Mouse (Mus musculus) limb, embryonic 15.5 days (tissue): Measurements from ENCODE around the gene Pklr. TPM values are rescaled to one million over a fixed set of nuclear protein-coding genes. Genes with fewer than 3 reads are reported as not detected.

ENCODE experiments used
- ATAC-seq: fragments of 200-750 bp; cut with Nextera tagmentation; 2 replicates; pipeline ENCODE4 v1.8.0; 2017; ENCODE audit warnings: low read depth, moderate TSS enrichment; ENCODE audit not compliant: insufficient number of reproducible peaks, low FRiP score, low TSS enrichment
- H3K27ac ChIP-seq: fragments of 300-500 bp; sonication (generic); 2 replicates; pipeline ENCODE4 v1.5.1; 2015; ENCODE audit warnings: moderate library complexity, mild to moderate bottlenecking, inconsistent platforms
- H3K27me3 ChIP-seq: fragments of 300-500 bp; sonication (generic); 2 replicates; pipeline ENCODE4 v1.6.1; 2015; ENCODE audit warnings: inconsistent platforms
- H3K36me3 ChIP-seq: fragments of 300-500 bp; sonication (generic); 2 replicates; pipeline ENCODE4 v1.6.1; 2015; ENCODE audit warnings: inconsistent platforms
- H3K4me1 ChIP-seq: fragments of 300-500 bp; sonication (generic); 2 replicates; pipeline ENCODE4 v1.6.1; 2015; ENCODE audit warnings: inconsistent platforms
- H3K4me2 ChIP-seq: fragments of 300-500 bp; sonication (generic); 2 replicates; pipeline ENCODE4 v1.6.1; 2015; ENCODE audit warnings: mild to moderate bottlenecking, inconsistent platforms
- H3K4me3 ChIP-seq: fragments of 300-500 bp; sonication (generic); 2 replicates; pipeline ENCODE4 v1.5.1; 2015; ENCODE audit warnings: mild to moderate bottlenecking, inconsistent platforms
- H3K9ac ChIP-seq: fragments of 300-500 bp; sonication (generic); 2 replicates; pipeline ENCODE4 v1.6.1; 2015; ENCODE audit warnings: inconsistent platforms
- H3K9me3 ChIP-seq: fragments of 300-500 bp; sonication (generic); 2 replicates; pipeline ENCODE4 v1.6.1; 2016; ENCODE audit warnings: inconsistent platforms
- WGBS: fragments of 180-500 bp; shearing (Covaris S2); methylation state at CpG from one replicate; pipeline ENCODE4 v1.1.7; 2015; 5-methylcytosine and 5-hydroxymethylcytosine counted together
- polyA plus RNA-seq: library from polyadenylated mRNA; unstranded; fragments of >200 nt; fragmentation: Nextera tagmentation; extraction: Ambion mirVana; gene quantifications from 2 replicates; pipeline ENCODE4 v1.2.1, GENCODE M21; 2015

The Pklr gene
- polyA plus RNA-seq, 1 experiment from 2014 or later, result 0.23 TPM

DNA sequence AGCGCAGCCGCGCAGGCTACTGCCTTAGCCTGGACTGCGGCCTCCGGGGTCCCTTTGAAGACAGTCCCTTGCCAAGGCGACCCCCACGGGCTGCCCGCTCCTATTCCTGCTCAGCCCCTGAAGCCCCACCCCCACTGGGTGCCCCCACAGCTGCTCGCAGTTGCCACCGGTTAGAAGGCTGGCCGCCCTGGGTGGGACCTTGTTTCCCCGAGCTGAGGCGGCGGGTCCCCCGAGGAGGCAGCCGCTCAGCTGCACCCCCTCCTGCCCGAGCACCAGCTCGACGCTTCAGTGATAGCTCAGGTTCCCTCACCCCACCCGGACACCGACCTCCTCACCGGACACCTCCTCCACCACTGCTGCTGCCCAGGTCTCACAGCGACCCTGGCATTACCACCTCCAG is 51.3 kb downstream of the Pklr start:
- ATAC-seq, result no peak
- Histone ChIP-seq H3K4me3 (no peak overlapping the region), H3K36me3 (peaks cover 29% of the 10 kb centered on the region), H3K27me3 (no peaks in the 10 kb centered on the region), H3K27ac (no peak overlapping the region), H3K4me1 (peaks cover 30% of the 10 kb centered on the region), H3K9me3 (no peaks in the 10 kb centered on the region), H3K4me2 (no peak overlapping the region), H3K9ac (no peak overlapping the region)
- WGBS, result 50% methylated on average over 23 of the region's 23 CpGs

DNA sequence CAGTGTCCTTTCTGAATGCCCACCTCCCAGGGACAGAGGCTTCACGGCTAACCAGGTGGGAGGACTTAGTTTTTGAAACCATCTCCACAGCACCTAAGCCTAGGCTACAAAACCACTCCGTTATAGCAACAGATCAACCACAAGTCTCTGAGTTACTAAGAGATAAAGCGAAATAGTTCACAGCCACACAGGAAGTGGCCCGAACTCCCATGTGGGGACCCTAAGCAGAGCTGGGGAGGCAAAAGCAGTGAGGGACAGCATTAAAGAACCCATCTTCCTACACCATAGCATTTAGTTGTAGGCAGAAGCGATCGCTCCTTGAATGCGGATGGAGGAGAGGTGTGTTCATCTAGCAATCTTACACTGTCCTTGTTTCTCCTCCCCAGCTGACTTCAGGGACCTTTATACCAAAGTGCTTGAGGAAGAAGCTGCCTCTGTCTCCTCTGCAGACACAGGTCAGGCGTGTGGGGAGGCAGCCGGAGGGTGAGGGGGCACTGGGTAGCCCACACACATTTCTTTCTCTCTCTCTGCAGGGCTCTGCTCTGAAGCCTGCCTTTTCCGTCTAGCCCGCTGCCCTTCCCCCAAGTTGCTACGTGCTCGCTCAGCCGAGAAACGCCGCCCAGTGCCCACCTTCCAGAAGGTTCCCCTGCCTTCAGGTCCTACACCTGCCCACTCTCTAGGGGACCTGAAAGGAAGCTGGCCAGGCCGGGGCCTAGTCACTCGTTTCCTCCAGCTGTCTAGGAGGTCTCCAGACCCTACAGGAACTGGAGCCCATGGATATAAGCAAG is 51.9 kb downstream of the Pklr start:
- H3K36me3 ChIP-seq, result peaks cover 26% of the 10 kb centered on the region
- H3K27ac ChIP-seq, result no peak overlapping the region
- ATAC-seq, result no peak
- H3K4me1 ChIP-seq, result peaks cover 26% of the 10 kb centered on the region
- H3K27me3 ChIP-seq, result no peaks in the 10 kb centered on the region
- 80% methylated on average over 18 of the region's 18 CpGs for WGBS
- H3K9me3 ChIP-seq, result no peaks in the 10 kb centered on the region
- 0 out of 2 replicates have a peak overlapping the region, but pooled peaks have one; percentile 5 for H3K9ac ChIP-seq
- no peak overlapping the region for H3K4me3 ChIP-seq
- H3K4me2 ChIP-seq, result no peak overlapping the region

DNA sequence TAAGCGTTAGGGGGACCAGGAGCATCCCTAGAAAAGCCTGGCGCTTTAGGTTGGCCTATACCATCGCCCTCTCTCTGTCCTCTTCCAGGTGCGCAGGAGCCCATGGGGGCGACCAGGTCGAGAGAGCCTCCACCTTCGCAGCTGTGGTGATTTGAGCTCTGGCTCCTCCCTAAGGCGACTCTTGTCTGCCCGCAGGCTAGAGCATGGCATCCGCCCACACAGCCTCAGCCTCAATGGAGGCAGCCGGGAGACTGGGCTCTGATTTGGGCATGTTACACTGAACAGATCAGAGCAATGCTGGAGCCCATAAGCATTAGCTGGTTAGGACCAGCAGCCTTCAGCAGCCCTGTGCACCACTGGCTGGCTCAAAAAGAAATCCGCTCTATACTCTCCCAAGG is 52.5 kb downstream of the Pklr start:
- H3K4me3 ChIP-seq, result no peak overlapping the region
- peaks cover 26% of the 10 kb centered on the region for H3K36me3 ChIP-seq
- H3K4me1 ChIP-seq, result peaks cover 23% of the 10 kb centered on the region
- ATAC-seq, result no peak
- no peaks in the 10 kb centered on the region for H3K27me3 ChIP-seq
- WGBS, result 68% methylated on average over 12 of the region's 12 CpGs
- H3K9me3 ChIP-seq, result no peaks in the 10 kb centered on the region
- no peak overlapping the region for H3K9ac ChIP-seq
- no peak overlapping the region for H3K4me2 ChIP-seq
- H3K27ac ChIP-seq, result no peak overlapping the region

DNA sequence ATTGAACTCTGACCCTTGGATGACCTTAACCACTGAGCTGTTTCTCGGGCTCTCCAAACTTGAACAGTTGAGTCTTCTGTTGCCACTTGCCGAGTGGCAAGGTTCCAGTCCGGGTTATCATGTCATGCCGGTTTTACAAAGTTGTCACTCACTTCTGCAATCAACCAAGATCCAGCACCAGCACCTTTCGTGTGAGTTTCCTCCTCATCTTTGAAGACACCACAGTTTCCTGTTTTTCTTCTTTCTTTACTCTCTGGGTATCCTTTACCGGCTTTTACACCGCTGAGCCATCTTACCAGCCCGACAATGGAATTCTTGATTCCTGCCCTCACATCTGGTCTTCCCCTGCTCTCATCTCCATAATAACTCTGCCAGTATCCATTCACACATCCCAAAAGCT is 54.5 kb downstream of the Pklr start:
- H3K9ac ChIP-seq, result no peak overlapping the region
- H3K36me3 ChIP-seq, result peaks cover 26% of the 10 kb centered on the region
- 75% methylated on average over 8 of the region's 8 CpGs for WGBS
- no peak overlapping the region for H3K4me3 ChIP-seq
- H3K27ac ChIP-seq, result no peak overlapping the region
- no peak overlapping the region for H3K4me2 ChIP-seq
- no peak for ATAC-seq
- H3K4me1 ChIP-seq, result peaks cover 4% of the 10 kb centered on the region
- H3K9me3 ChIP-seq, result no peaks in the 10 kb centered on the region
- no peaks in the 10 kb centered on the region for H3K27me3 ChIP-seq

DNA sequence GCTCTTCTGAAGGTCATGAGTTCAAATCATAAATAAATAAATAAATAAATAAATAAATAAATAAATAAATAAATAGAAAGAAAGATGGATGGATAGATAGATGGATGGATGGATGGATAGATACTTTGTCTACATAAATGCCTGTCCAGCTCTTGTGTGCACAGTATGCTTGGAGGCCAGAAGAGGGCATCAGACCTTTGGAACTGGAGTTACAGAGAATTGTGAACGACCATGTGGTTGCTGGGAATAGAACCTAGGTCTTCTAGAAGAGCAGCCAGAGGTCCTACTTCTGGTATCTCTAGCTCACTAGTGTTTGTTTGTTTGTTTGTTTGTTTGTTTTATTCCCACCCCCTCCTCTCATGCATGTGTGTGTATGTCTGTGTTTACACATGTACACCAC is 57.4 kb downstream of the Pklr start:
- 72% methylated on average over 1 of the region's 1 CpGs for WGBS
- H3K4me1 ChIP-seq, result peaks cover 10% of the 10 kb centered on the region
- H3K36me3 ChIP-seq, result peaks cover 7% of the 10 kb centered on the region
- H3K9me3 ChIP-seq, result no peaks in the 10 kb centered on the region
- H3K4me2 ChIP-seq, result no peak overlapping the region
- no peaks in the 10 kb centered on the region for H3K27me3 ChIP-seq
- H3K4me3 ChIP-seq, result no peak overlapping the region
- no peak overlapping the region for H3K27ac ChIP-seq
- no peak for ATAC-seq
- H3K9ac ChIP-seq, result no peak overlapping the region

DNA sequence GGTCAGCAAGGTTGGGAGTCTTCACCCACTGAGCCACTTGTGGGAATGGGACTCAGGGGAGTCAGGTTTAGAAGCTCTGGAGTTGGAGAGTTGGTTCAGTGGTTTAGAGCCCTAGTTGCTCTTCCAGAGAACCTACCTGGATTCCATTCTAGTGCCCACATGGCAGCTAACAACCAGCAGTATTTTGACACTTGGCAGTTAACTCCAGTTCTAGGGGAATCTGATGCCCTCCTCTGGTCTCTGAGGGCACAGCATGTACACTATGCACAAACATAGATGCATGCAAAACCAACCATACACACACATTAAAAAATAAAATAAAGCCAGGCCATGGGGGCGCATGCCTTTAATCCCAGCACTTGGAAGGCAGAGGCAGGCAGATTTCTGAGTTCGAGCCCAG is 57.9 kb downstream of the Pklr start:
- no peak for ATAC-seq
- Histone ChIP-seq H3K4me3 (no peak overlapping the region), H3K9me3 (no peaks in the 10 kb centered on the region), H3K36me3 (peaks cover 2% of the 10 kb centered on the region; the same call in 1 of the 2 replicates), H3K27me3 (no peaks in the 10 kb centered on the region), H3K27ac (no peak overlapping the region), H3K4me2 (no peak overlapping the region), H3K4me1 (peaks cover 10% of the 10 kb centered on the region), H3K9ac (no peak overlapping the region)
- WGBS, result 91% methylated on average over 2 of the region's 2 CpGs

Other genes with a start within 250 kb of the Pklr start
- gene Msto1, start 222.1 kb upstream of the Pklr start, polyA plus RNA-seq, result 40.6 and 41.3 TPM in 2 replicates
- gene Ash1l, start 185.5 kb upstream of the Pklr start, polyA plus RNA-seq, result 19.7 and 21.3 TPM in 2 replicates
- 142 and 145 TPM in 2 replicates for gene Dap3, start 185.0 kb upstream of the Pklr start, polyA plus RNA-seq
- gene Rusc1, start 42.8 kb upstream of the Pklr start, polyA plus RNA-seq, result 29.2 and 31.1 TPM in 2 replicates
- not detected in 2 replicates for gene Gm43738, start 35.0 kb upstream of the Pklr start, polyA plus RNA-seq
- gene Fdps, start 34.2 kb upstream of the Pklr start, polyA plus RNA-seq, result 253 and 265 TPM in 2 replicates
- gene Hcn3, start 24.1 kb downstream of the Pklr start, polyA plus RNA-seq, result 1.9 and 2.2 TPM in 2 replicates
- gene Clk2, start 28.7 kb downstream of the Pklr start, polyA plus RNA-seq, result 23.9 and 25.0 TPM in 2 replicates
- 101 and 115 TPM in 2 replicates for gene Scamp3, start 41.3 kb downstream of the Pklr start, polyA plus RNA-seq
- gene Fam189b, start 47.0 kb downstream of the Pklr start, polyA plus RNA-seq, result 31.4 and 34.0 TPM in 2 replicates
- gene Gba, start 66.8 kb downstream of the Pklr start, polyA plus RNA-seq, result 62.5 and 70.9 TPM in 2 replicates
- 94.0 and 116 TPM in 2 replicates for gene Thbs3, start 79.0 kb downstream of the Pklr start, polyA plus RNA-seq
- gene Mtx1, start 90.9 kb downstream of the Pklr start, polyA plus RNA-seq, result 156 and 180 TPM in 2 replicates
- gene Muc1, start 92.9 kb downstream of the Pklr start, polyA plus RNA-seq, result 0.64 and 0.68 TPM in 2 replicates
- 307 and 334 TPM in 2 replicates for gene Krtcap2, start 109.8 kb downstream of the Pklr start, polyA plus RNA-seq
- gene Trim46, start 110.2 kb downstream of the Pklr start, polyA plus RNA-seq, result 4.0 and 4.7 TPM in 2 replicates
- 131 and 161 TPM in 2 replicates for gene Dpm3, start 123.2 kb downstream of the Pklr start, polyA plus RNA-seq
- 91.9 and 92.8 TPM in 2 replicates for gene Slc50a1, start 134.4 kb downstream of the Pklr start, polyA plus RNA-seq
- 59.6 and 64.2 TPM in 2 replicates for gene Efna1, start 145.0 kb downstream of the Pklr start, polyA plus RNA-seq
- gene Efna3, start 186.8 kb downstream of the Pklr start, polyA plus RNA-seq, result 57.9 and 59.2 TPM in 2 replicates
- 30.4 and 34.4 TPM in 2 replicates for gene Efna4, start 201.9 kb downstream of the Pklr start, polyA plus RNA-seq
- gene Adam15, start 213.9 kb downstream of the Pklr start, polyA plus RNA-seq, result 94.4 and 106 TPM in 2 replicates
- 0.20 and 0.23 TPM in 2 replicates for gene Dcst2, start 225.8 kb downstream of the Pklr start, polyA plus RNA-seq
- gene Dcst1, start 229.1 kb downstream of the Pklr start, polyA plus RNA-seq, result 0.52 and 0.76 TPM in 2 replicates